Mouse (Mus musculus): ENCODE data around the gene Defb36.

Defb36 gene

GRCm38 (mm10) chr2:152622151-152622550 is 18.0 kb downstream of the Defb36 start:
- DNase-seq (ENCODE audit: low spot score), result no peak

GRCm38 (mm10) chr2:152622953-152623352 is 18.8 kb downstream of the Defb36 start, which contains the start of gene Defb25:
Defb25 (minus strand) TSS chr2:152623053.
- DNase-seq (ENCODE audit: low spot score), result no peak

GRCm38 (mm10) chr2:152624566-152624965 is 20.4 kb downstream of the Defb36 start:
- no peak for DNase-seq (ENCODE audit: low spot score)

GRCm38 (mm10) chr2:152625256-152625655 is 21.1 kb downstream of the Defb36 start:
- DNase-seq (ENCODE audit: low spot score), result no peak

- DNase-seq (ENCODE audit: low spot score), result peak; percentile 52
Measured at GRCm38 (mm10) chr2:152626774-152627591, 22.9 kb downstream of the Defb36 start, which contains the start of gene Rem1. Rem1 (plus strand) TSS chr2:152626951.

GRCm38 (mm10) chr2:152628066-152628465 is 23.9 kb downstream of the Defb36 start:
- DNase-seq (ENCODE audit: low spot score), result no peak

- DNase-seq (ENCODE audit: low spot score), result no peak
Measured at GRCm38 (mm10) chr2:152629239-152629638, 25.1 kb downstream of the Defb36 start.

GRCm38 (mm10) chr2:152629904-152630303 is 25.8 kb downstream of the Defb36 start:
- no peak for DNase-seq (ENCODE audit: low spot score)

- no peak for DNase-seq (ENCODE audit: low spot score)
Measured at GRCm38 (mm10) chr2:152633334-152633733, 29.2 kb downstream of the Defb36 start.

GRCm38 (mm10) chr2:152634311-152634710 is 30.2 kb downstream of the Defb36 start:
- DNase-seq (ENCODE audit: low spot score), result no peak

GRCm38 (mm10) chr2:152636246-152637005 is 32.3 kb downstream of the Defb36 start:
- no peak for DNase-seq (ENCODE audit: low spot score)

GRCm38 (mm10) chr2:152637006-152637322 is 32.8 kb downstream of the Defb36 start:
- no peak for DNase-seq (ENCODE audit: low spot score)

GRCm38 (mm10) chr2:152637381-152637780 is 33.3 kb downstream of the Defb36 start:
- DNase-seq (ENCODE audit: low spot score), result no peak

- no peak for DNase-seq (ENCODE audit: low spot score)
Measured at GRCm38 (mm10) chr2:152638865-152639264, 34.7 kb downstream of the Defb36 start.

- peak; percentile 50 for DNase-seq (ENCODE audit: low spot score)
Measured at GRCm38 (mm10) chr2:152639406-152640113, 35.4 kb downstream of the Defb36 start.

GRCm38 (mm10) chr2:152652901-152653620 is 48.9 kb downstream of the Defb36 start:
- DNase-seq (ENCODE audit: low spot score), result no peak

- DNase-seq (ENCODE audit: low spot score), result no peak
Measured at GRCm38 (mm10) chr2:152653874-152654715, 50.0 kb downstream of the Defb36 start.

GRCm38 (mm10) chr2:152657398-152657797 is 53.3 kb downstream of the Defb36 start:
- DNase-seq (ENCODE audit: low spot score), result peak; percentile 44

- no peak for DNase-seq (ENCODE audit: low spot score)
Measured at GRCm38 (mm10) chr2:152661163-152661562, 57.0 kb downstream of the Defb36 start.
